In genomic region chr9:108460319-108461178, GRCm38 (mm10) we compare ENCODE assay signal across 8 mouse cellular contexts. TPM values are rescaled to one million over a fixed set of nuclear protein-coding genes. Genes with fewer than 3 reads are reported as not detected.
DNase-seq lines count a peak whose midpoint lies in the region; ATAC-seq lines count a peak whose summit lies in the region.

Ccdc71 (plus strand) TSS chr9:108460527.

- H3K27me3 ChIP-seq in intestine, embryonic 14.5 days (replicated peaks; ENCODE audit: control insufficient read depth, insufficient read depth, low read length): no peaks in the 10 kb centered on the region

- WGBS in intestine, embryonic 14.5 days: under 1% methylated on average over 47 of the region's 52 CpGs

- peak; percentile 85 to 86 for DNase-seq in adrenal gland, adult 18-20 months (ENCODE audit: low spot score in 2 of 2)
- peak; percentile 93 for DNase-seq in embryo, embryonic 11 days
- DNase-seq in gastrocnemius, postnatal 36 days: peak; percentile 79 to 80
- DNase-seq in intestine, embryonic 14.5 days (ENCODE audit: low spot score): peak; percentile 95
- DNase-seq in left cerebral cortex, postnatal 10 days (ENCODE audit: extremely low spot score in 1 of 2, low spot score in 2 of 2): peak; percentile 83 to 95
- DNase-seq in right cerebral cortex, postnatal 10 days (ENCODE audit: low spot score in 2 of 2): peak; percentile 93
- DNase-seq in urinary bladder, postnatal 25 days (ENCODE audit: low spot score): peak; percentile 84

- peak within 1 kb of the TSS; percentile 56 for H3K4me3 ChIP-seq in intestine, embryonic 14.5 days (ENCODE audit: low read depth, low read length)

- ATAC-seq in intestine, embryonic 14.5 days (replicated peaks; ENCODE audit: low FRiP score, low TSS enrichment, low read depth): peak; percentile 83
- ATAC-seq in megakaryocyte progenitor cell, adult 5-6 weeks (replicated peaks; ENCODE audit: poor library complexity): peak; percentile 97

- H3K27ac ChIP-seq in intestine, embryonic 14.5 days (ENCODE audit: low read depth): peak within 1 kb of the TSS; percentile 98

- H3K4me2 ChIP-seq in intestine, embryonic 14.5 days (ENCODE audit: low read length): peak within 1 kb of the TSS; percentile 91

- H3K9ac ChIP-seq in intestine, embryonic 14.5 days (ENCODE audit: low read length): peak within 1 kb of the TSS; percentile 91

- peaks cover 19% of the 10 kb centered on the region for H3K4me1 ChIP-seq in intestine, embryonic 14.5 days (replicated peaks; ENCODE audit: control insufficient read depth, insufficient read depth, low read length)

- no peaks in the 10 kb centered on the region for H3K9me3 ChIP-seq in intestine, embryonic 14.5 days (ENCODE audit: control insufficient read depth, low read length)

- H3K36me3 ChIP-seq in intestine, embryonic 14.5 days (ENCODE audit: control insufficient read depth, insufficient read depth, low read length): peaks cover 29% of the 10 kb centered on the region

- intact Hi-C loops in gastrocnemius, postnatal 36 days (cut with DNase I): no loop called here
- intact Hi-C loops in left cerebral cortex, postnatal 10 days (cut with DNase I): no loop called here

RNA-seq across cellular contexts. Expression of gene Ccdc71, which starts in this region (rescaled TPM):
- 10 to 100 TPM; 25.6 to 42.3 TPM for total RNA-seq in adrenal gland, adult 18-20 months (2021)
- total RNA-seq in gastrocnemius, postnatal 36 days (2021): 10 to 100 TPM; 13.3 to 20.0 TPM
- polyA plus RNA-seq in intestine, embryonic 14.5 days (2014; fragmentation: Nextera tagmentation; extraction: Ambion mirVana): 43.9 and 49.7 TPM in 2 replicates
- total RNA-seq in left cerebral cortex, postnatal 10 days (2021): 10 to 100 TPM; 38.7 to 39.6 TPM
- 14.6 and 17.9 TPM in 2 replicates for total RNA-seq in megakaryocyte progenitor cell, adult 5-6 weeks (2015)
- total RNA-seq in megakaryocyte progenitor cell, adult 5-6 weeks (2017): 13.7 and 14.8 TPM in 2 replicates

Comparison
In these comparisons a context has a peak if more than half of its experiments do, and no peak if none do; other contexts are left out.
1. Peak in every context shown above with its lines: DNase-seq, ATAC-seq, H3K4me3 ChIP-seq and H3K27ac ChIP-seq.